Mouse (Mus musculus): ENCODE measurements at regions not wholly inside any gene's neighbourhood (a gene's known extent, or its start where the extent isn't known, plus 50 kb on each side); places are given as distances from the start of the nearest gene placed in this dataset.
A peak's percentile ranks its signal among the peaks of the same experiment; 100 is the strongest.

DNA sequence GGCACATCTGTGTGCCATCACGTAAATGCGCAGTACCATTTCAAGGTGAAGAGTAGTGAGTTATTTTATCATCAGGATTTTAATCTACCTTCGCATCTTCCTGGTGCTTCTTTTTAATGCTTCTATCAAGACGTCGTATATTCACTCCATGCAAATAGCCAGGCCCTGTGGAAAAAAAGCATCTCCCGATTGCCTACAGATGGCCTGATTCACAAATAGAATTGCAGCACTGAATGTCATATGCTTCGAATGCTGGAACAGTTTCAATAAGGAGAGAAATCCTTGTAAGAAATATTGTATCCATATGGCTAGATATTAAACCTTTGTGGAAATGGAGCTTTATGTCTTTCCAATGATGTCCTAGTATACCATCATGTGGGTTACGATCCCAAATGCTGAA, 742.7 kb downstream of the Tmem132b start:
- Histone ChIP-seq H3K4me1 (peaks cover 7% of the 10 kb centered on the region; the same call in 1 of the 2 replicates), H3K9ac (replicated peaks) (no peak overlapping the region), H3K27me3 (no peaks in the 10 kb centered on the region), H3K27ac (replicated peaks) (peak overlapping the region; percentile 56; the same call in 1 of the 2 replicates), H3K4me3 (no peak overlapping the region), H3K4me2 (replicated peaks) (no peak overlapping the region), H3K9me3 (no peaks in the 10 kb centered on the region), H3K36me3 (no peaks in the 10 kb centered on the region)
- whole genome bisulfite sequencing: 76% methylated on average over 8 of the region's 8 CpGs
- ATAC-seq (replicated peaks): no peak

DNA sequence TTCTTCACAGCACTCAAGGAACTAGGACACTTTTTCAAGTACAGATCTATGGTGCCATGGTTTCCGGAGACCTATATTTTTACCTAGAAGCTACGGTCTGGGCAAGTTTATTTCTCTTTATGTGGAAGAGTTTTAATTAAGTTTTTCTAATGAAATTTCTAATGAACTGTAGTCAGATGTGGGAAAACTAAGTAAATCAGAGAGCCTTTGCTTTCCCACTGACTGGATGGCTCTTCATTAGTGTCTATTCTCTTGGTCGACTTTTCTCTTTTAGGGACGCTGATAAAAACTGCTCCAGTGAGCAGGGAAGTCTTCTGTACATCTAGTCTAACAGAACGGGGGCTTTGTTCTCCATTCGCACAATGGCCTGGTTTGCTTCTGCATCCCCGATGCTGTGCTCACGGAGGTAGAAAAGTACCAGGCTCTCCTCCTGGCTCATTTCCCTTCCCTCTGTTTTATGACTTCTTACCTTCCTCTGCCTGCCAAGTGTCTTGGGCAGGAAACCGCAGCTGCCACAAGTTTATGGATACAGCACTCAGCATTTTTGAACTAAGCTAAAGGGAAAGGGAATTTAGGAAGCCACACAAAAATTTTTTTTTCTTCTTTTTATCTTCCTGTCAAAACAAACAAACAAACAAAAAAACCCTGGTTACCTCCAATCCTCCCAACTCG, 749.6 kb downstream of the Tmem132b start:
- Histone ChIP-seq H3K9ac (replicated peaks) (no peak overlapping the region), H3K4me2 (replicated peaks) (no peak overlapping the region), H3K4me1 (peaks cover 8% of the 10 kb centered on the region; the same call in 1 of the 2 replicates), H3K27me3 (no peaks in the 10 kb centered on the region), H3K27ac (replicated peaks) (no peak overlapping the region), H3K36me3 (no peaks in the 10 kb centered on the region), H3K9me3 (no peaks in the 10 kb centered on the region), H3K4me3 (no peak overlapping the region)
- WGBS: 15% methylated on average over 10 of the region's 10 CpGs
- ATAC-seq (replicated peaks): no peak

DNA sequence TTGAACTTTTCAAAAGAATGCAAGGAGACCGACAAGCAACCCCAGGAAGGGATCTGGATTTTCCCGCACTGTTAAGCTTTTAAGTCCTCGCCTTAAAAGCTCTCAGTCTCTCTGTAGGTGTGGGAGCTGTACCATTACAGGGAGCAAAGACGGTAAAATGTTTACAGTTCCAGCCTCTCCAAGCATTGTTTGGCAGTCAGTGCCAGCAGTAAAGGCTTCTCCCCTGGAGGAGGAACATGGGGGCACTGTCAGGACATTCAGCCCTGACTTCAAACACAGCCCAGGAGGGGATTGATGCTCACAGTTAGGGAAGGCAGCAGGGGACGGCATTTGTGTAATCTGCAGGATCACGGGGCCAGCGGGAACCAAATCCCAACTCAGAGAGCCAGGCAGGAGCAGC, 750.2 kb downstream of the Tmem132b start:
- WGBS: 7% methylated on average over 7 of the region's 7 CpGs
- Histone ChIP-seq H3K4me3 (no peak overlapping the region), H3K27ac (replicated peaks) (no peak overlapping the region), H3K9ac (replicated peaks) (no peak overlapping the region), H3K4me2 (replicated peaks) (no peak overlapping the region), H3K9me3 (no peaks in the 10 kb centered on the region), H3K4me1 (peaks cover 8% of the 10 kb centered on the region; the same call in 1 of the 2 replicates), H3K36me3 (no peaks in the 10 kb centered on the region), H3K27me3 (no peaks in the 10 kb centered on the region)
- ATAC-seq (replicated peaks): no peak

DNA sequence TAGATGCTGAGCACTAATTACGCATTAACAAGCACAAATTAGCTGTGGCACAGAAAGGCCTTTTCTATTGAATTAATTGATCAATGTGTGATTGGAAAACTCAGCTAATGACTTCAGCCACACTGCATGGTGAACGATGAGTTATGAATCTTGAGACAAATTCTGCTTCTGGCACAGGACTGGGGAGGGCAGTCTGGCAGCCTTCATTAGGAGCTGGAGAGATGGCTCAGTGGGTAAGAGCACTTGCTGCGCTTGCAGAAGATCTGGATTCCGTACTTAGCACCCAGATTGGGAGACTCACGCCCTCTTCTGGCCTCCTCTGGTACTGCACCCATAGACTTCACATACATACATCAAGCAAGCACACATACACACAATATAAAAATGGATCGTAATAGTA, 793.3 kb downstream of the Tmem132b start:
- no peak overlapping the region for H3K4me3 ChIP-seq
- H3K4me1 ChIP-seq: no peaks in the 10 kb centered on the region
- no peaks in the 10 kb centered on the region for H3K27me3 ChIP-seq
- no peak for ATAC-seq (replicated peaks)
- 45% methylated on average over 6 of the region's 6 CpGs for whole genome bisulfite sequencing
- no peaks in the 10 kb centered on the region for H3K9me3 ChIP-seq
- no peaks in the 10 kb centered on the region for H3K36me3 ChIP-seq
- no peak overlapping the region for H3K9ac ChIP-seq (replicated peaks)
- no peak overlapping the region for H3K4me2 ChIP-seq (replicated peaks)
- no peak overlapping the region for H3K27ac ChIP-seq (replicated peaks)

GRCm38 (mm10) chr5:126328276-126328675, 796.7 kb downstream of the Tmem132b start:
- no peaks in the 10 kb centered on the region for H3K9me3 ChIP-seq
- no peaks in the 10 kb centered on the region for H3K4me1 ChIP-seq
- H3K4me2 ChIP-seq (replicated peaks): no peak overlapping the region
- no peak for ATAC-seq (replicated peaks)
- no peaks in the 10 kb centered on the region for H3K27me3 ChIP-seq
- WGBS: 35% methylated on average over 3 of the region's 3 CpGs
- H3K4me3 ChIP-seq: no peak overlapping the region
- H3K9ac ChIP-seq (replicated peaks): no peak overlapping the region
- H3K27ac ChIP-seq (replicated peaks): no peak overlapping the region
- H3K36me3 ChIP-seq: no peaks in the 10 kb centered on the region

DNA sequence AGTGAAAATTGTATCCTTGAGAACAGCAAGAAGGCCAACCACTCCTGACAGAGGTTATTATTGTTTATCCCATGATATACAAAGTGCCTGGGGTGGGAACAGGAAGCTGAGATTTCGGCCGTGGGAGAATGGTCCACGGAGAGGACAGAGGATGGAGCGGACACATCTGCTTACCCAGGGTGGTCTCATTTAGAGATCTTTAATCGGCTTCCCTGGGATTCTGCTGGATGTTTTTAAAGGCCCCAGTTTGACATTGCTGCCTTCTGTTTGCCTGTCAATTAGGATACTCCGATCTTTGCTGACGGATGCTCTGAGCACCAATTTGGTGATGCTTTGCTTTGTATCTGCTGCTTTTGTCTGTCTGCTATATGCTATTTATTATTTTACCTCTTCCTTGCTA, 803.5 kb downstream of the Tmem132b start:
- Histone ChIP-seq H3K36me3 (no peaks in the 10 kb centered on the region), H3K9me3 (no peaks in the 10 kb centered on the region), H3K4me3 (no peak overlapping the region), H3K4me2 (replicated peaks) (no peak overlapping the region), H3K4me1 (peaks cover 18% of the 10 kb centered on the region), H3K9ac (replicated peaks) (no peak overlapping the region), H3K27ac (replicated peaks) (peak overlapping the region; percentile 80), H3K27me3 (no peaks in the 10 kb centered on the region)
- 0 out of 2 replicates have a peak, but pooled peaks have one; percentile 4 for ATAC-seq (replicated peaks)
- 4% methylated on average over 7 of the region's 7 CpGs for WGBS

DNA sequence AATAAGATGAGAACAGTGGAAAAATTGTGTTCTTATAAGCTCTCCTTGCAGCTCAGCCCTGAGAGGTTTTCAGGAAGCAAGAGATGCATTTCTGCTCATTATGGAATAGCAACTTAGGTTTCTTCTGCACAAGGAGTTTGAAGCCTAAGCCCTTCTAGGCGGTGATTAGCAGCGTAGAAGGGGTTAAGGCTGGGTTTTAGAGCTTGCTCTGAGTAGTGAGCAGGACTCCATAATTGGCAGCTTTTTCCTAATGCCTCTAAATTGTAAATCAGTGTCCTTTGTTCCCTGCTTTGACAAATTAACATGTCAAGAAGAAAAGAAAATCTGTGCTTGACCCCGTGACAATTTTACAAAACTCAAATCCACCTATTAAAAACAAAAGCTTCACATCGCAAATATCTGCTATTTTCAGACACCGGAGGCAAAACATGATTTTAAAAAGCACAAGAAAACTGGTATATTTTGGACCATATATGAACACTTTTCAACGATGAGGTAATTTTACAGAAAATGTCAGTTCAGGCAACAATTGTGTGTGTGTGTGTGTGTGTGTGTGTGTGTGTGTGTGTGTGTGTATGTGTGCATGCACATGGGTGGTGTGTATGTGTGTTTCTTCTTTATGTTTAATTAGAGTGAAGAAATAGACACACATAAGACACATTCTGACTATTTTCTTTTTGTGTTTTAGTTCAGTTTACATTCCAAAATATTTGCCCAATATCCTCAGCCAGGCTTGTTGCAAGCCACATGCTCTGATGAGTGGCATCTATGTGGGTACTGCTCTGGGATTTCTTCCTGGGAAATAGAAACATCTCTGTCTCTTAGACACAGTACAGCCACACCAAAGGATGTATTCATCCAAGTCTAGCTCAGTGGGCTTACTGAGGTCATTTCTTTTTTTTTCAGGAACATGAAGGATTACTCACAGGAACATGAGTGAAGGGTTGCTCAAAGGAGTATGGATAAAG, 804.3 kb downstream of the Tmem132b start:
- Histone ChIP-seq H3K4me1 (peaks cover 18% of the 10 kb centered on the region), H3K27ac (replicated peaks) (peak overlapping the region; percentile 80), H3K27me3 (no peaks in the 10 kb centered on the region), H3K36me3 (no peaks in the 10 kb centered on the region), H3K4me2 (replicated peaks) (0 out of 2 replicates have a peak overlapping the region, but pooled peaks have one; percentile 11), H3K4me3 (no peak overlapping the region), H3K9me3 (no peaks in the 10 kb centered on the region), H3K9ac (replicated peaks) (no peak overlapping the region)
- ATAC-seq (replicated peaks): peak; percentile 89
- WGBS: 3% methylated on average over 6 of the region's 6 CpGs

DNA sequence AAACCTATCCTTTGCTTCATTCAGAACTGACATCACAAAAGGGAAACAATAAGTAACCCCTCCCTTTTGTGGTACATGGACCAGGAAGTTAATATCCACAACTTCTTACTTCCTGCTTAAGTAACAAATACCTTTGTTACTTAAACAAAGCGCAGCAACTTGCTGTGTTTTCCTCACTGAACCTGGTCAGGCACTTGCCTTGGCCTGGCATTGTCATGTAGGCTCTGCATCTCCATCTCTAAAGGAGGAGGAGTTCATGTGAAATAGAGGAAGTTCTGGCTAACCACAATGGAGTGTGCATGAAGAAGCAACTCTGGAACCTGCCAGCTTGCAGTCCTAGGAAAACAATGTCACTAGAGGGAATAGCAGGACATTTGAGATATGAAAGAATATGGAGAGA, 806.3 kb downstream of the Tmem132b start:
- Histone ChIP-seq H3K4me1 (peaks cover 18% of the 10 kb centered on the region), H3K4me2 (replicated peaks) (no peak overlapping the region), H3K9ac (replicated peaks) (no peak overlapping the region), H3K4me3 (no peak overlapping the region), H3K27me3 (no peaks in the 10 kb centered on the region), H3K27ac (replicated peaks) (no peak overlapping the region), H3K9me3 (no peaks in the 10 kb centered on the region), H3K36me3 (no peaks in the 10 kb centered on the region)
- ATAC-seq (replicated peaks): no peak
- WGBS: 84% methylated on average over 1 of the region's 1 CpGs

- no peaks in the 10 kb centered on the region for H3K9me3 ChIP-seq
- no peaks in the 10 kb centered on the region for H3K27me3 ChIP-seq
- ATAC-seq (replicated peaks): no peak
- WGBS: 19% methylated on average over 9 of the region's 9 CpGs
- H3K4me2 ChIP-seq (replicated peaks): no peak overlapping the region
- no peaks in the 10 kb centered on the region for H3K36me3 ChIP-seq
- H3K9ac ChIP-seq (replicated peaks): no peak overlapping the region
- H3K4me3 ChIP-seq: no peak overlapping the region
- peaks cover 6% of the 10 kb centered on the region; the same call in 1 of the 2 replicates for H3K4me1 ChIP-seq
- no peak overlapping the region for H3K27ac ChIP-seq (replicated peaks)
These were observed 812.0 kb downstream of the Tmem132b start for GRCm38 (mm10) chr5:126343570-126343969.

- H3K36me3 ChIP-seq: no peaks in the 10 kb centered on the region
- no peak for ATAC-seq (replicated peaks)
- H3K4me1 ChIP-seq: no peaks in the 10 kb centered on the region
- H3K27me3 ChIP-seq: no peaks in the 10 kb centered on the region
- H3K9me3 ChIP-seq: no peaks in the 10 kb centered on the region
- WGBS: 97% methylated on average over 2 of the region's 2 CpGs
- no peak overlapping the region for H3K4me3 ChIP-seq
- no peak overlapping the region for H3K9ac ChIP-seq (replicated peaks)
- no peak overlapping the region for H3K4me2 ChIP-seq (replicated peaks)
- H3K27ac ChIP-seq (replicated peaks): no peak overlapping the region
These were observed 819.4 kb downstream of the Tmem132b start for GRCm38 (mm10) chr5:126350936-126351335.

DNA sequence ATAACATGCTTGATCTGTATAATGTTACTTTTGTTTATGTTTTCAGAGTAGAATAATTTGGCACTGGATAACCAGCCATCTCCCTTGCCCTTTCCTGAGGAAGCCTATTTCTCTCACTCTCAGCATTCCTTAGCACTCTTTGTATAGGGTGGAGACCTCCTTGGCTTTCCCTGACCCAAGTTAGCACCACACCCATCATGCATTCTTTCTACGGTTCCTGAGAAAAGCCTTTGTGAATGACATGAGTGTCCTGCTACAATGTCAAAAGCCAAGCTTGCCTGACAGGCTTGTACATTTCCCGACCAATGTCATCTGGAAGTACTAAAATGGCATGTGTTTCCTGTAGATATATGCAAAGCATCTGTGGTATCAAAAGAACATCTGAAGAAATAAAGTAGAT, 837.9 kb downstream of the Tmem132b start:
- no peak overlapping the region for H3K27ac ChIP-seq (replicated peaks)
- WGBS: 86% methylated on average over 2 of the region's 2 CpGs
- no peak overlapping the region for H3K9ac ChIP-seq (replicated peaks)
- no peaks in the 10 kb centered on the region for H3K4me1 ChIP-seq
- no peak for ATAC-seq (replicated peaks)
- H3K27me3 ChIP-seq: no peaks in the 10 kb centered on the region
- no peaks in the 10 kb centered on the region for H3K9me3 ChIP-seq
- H3K4me2 ChIP-seq (replicated peaks): no peak overlapping the region
- no peaks in the 10 kb centered on the region for H3K36me3 ChIP-seq
- H3K4me3 ChIP-seq: no peak overlapping the region

DNA sequence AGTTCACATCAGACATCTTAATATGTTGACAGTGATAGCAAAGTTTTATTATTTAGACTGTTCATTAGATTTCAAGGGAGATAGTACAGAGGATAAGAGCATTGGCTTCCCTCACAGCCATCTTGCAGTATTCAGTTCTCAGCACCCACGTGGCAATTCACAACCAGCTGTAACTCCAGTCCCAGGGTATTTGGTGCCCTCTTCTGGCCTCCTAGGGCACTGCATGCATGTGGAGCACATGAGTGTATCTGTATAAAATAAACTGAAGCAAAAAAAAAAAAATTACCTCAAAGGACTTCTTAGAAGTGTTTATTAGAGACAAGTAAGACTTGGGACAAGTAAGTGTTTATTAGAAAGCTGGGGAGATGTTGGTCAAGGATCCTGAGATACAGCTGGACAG, 849.3 kb upstream of the Tmem132c start:
- no peak for ATAC-seq (replicated peaks)
- H3K9me3 ChIP-seq: 0 out of 2 replicates have a peak, but pooled peaks cover 2% of the 10 kb centered on the region
- no peaks in the 10 kb centered on the region for H3K27me3 ChIP-seq
- H3K9ac ChIP-seq (replicated peaks): no peak overlapping the region
- no peak overlapping the region for H3K4me3 ChIP-seq
- no peaks in the 10 kb centered on the region for H3K4me1 ChIP-seq
- no peak overlapping the region for H3K27ac ChIP-seq (replicated peaks)
- WGBS: 65% methylated on average over 1 of the region's 1 CpGs
- no peak overlapping the region for H3K4me2 ChIP-seq (replicated peaks)
- H3K36me3 ChIP-seq: no peaks in the 10 kb centered on the region
